Mouse (Mus musculus) E14TG2a.4 (cell line): Measurements from ENCODE around the gene Tmem178b.

ENCODE experiments used
- CTCF ChIP-seq: conservative IDR thresholded peaks from 2 replicates; pipeline ENCODE4 v1.5.1; 2014; ENCODE audit warnings: low read length
- NANOG ChIP-seq: IDR thresholded peaks from 2 replicates; pipeline ENCODE4 v1.6.1; 2014; ENCODE audit warnings: borderline replicate concordance, low read length, mixed read lengths
- POU5F1 ChIP-seq: IDR thresholded peaks from 2 replicates; pipeline ENCODE4 v1.6.1; 2014; ENCODE audit warnings: low read length, borderline replicate concordance

DNA sequence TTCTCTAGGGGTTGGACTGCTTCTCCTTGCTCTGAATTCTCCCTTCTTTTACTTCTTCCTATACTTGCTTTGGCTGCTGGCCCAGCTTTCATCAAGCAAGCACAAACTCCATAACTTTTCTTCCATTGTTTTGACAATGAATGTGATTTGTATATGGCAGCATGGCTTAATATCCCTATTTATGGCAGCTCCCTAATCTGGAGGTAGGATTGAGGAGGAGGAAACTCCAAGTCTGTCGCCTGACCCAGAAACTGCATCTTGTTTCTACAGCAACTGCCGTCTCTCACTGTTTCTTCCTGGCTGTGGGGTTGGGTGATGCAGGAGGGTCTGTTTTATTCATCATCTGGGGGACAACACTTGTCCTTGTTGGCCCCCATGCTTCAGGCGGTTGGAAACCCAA lies 327.6 kb downstream of the Tmem178b start:
- TF ChIP-seq CTCF (no peak), POU5F1 (no peak), NANOG (no peak)
